Mouse (Mus musculus): ENCODE measurements at regions not wholly inside any gene's neighbourhood (a gene's known extent, or its start where the extent isn't known, plus 50 kb on each side); places are given as distances from the start of the nearest gene placed in this dataset.

GRCm38 (mm10) chr14:61736384-61737322, 129.4 kb downstream of the Kcnrg start:
- no peak for TF ChIP-seq ZNF384 (IDR thresholded peaks at IDR 0.05; ENCODE audit: low read depth, low read length)
- TF ChIP-seq MAFK (IDR thresholded peaks at IDR 0.05; ENCODE audit: insufficient read depth, low read depth, low read length), result no peak
- TF ChIP-seq ZC3H11A (IDR thresholded peaks at IDR 0.05; ENCODE audit: borderline replicate concordance, low read depth, low read length), result no peak

Measured in ES-E14 (cell line).